Mouse (Mus musculus) liver, embryonic 15.5 days (tissue): ENCODE measurements at regions not wholly inside any gene's neighbourhood (a gene's known extent, or its start where the extent isn't known, plus 50 kb on each side); places are given as distances from the start of the nearest gene placed in this dataset.
A peak's percentile ranks its signal among the peaks of the same experiment; 100 is the strongest.

ENCODE experiments used
- ATAC-seq: fragments of 200-750 bp; cut with Nextera tagmentation; 2 replicates; pipeline ENCODE4 v1.8.0; 2017; ENCODE audit warnings: moderate number of reproducible peaks, mild to moderate bottlenecking, moderate library complexity; ENCODE audit not compliant: insufficient read depth
- H3K27ac ChIP-seq: fragments of 300-500 bp; sonication (generic); replicated peaks from 2 replicates; pipeline ENCODE4 v1.5.1; 2015; ENCODE audit warnings: mild to moderate bottlenecking, inconsistent platforms
- H3K27me3 ChIP-seq: fragments of 300-500 bp; sonication (generic); 2 replicates; pipeline ENCODE4 v1.6.1; 2015; ENCODE audit warnings: mild to moderate bottlenecking, inconsistent platforms
- H3K36me3 ChIP-seq: fragments of 300-500 bp; sonication (generic); replicated peaks from 2 replicates; pipeline ENCODE4 v1.6.1; 2015; ENCODE audit warnings: moderate library complexity, mild to moderate bottlenecking, inconsistent platforms
- H3K4me1 ChIP-seq: fragments of 300-500 bp; sonication (generic); replicated peaks from 2 replicates; pipeline ENCODE4 v1.6.1; 2015; ENCODE audit warnings: inconsistent platforms
- H3K4me2 ChIP-seq: fragments of 300-500 bp; sonication (generic); 2 replicates; pipeline ENCODE4 v1.6.1; 2015; ENCODE audit warnings: moderate library complexity, mild to moderate bottlenecking, inconsistent platforms
- H3K4me3 ChIP-seq: fragments of 300-500 bp; sonication (generic); replicated peaks from 2 replicates; pipeline ENCODE4 v1.5.1; 2015; ENCODE audit warnings: mild to moderate bottlenecking, inconsistent platforms
- H3K9ac ChIP-seq: fragments of 300-500 bp; sonication (generic); 2 replicates; pipeline ENCODE4 v1.6.1; 2015; ENCODE audit warnings: moderate library complexity, mild to moderate bottlenecking, inconsistent platforms
- H3K9me3 ChIP-seq: fragments of 300-500 bp; sonication (generic); replicated peaks from 2 replicates; pipeline ENCODE4 v1.6.1; 2016; ENCODE audit warnings: inconsistent platforms
- WGBS: fragments of 180-500 bp; shearing (Covaris S2); methylation state at CpG from one replicate; pipeline ENCODE4 v1.1.7; 2015; ENCODE audit warnings: mixed read lengths; ENCODE audit not compliant: insufficient replicate concordance; 5-methylcytosine and 5-hydroxymethylcytosine counted together

DNA sequence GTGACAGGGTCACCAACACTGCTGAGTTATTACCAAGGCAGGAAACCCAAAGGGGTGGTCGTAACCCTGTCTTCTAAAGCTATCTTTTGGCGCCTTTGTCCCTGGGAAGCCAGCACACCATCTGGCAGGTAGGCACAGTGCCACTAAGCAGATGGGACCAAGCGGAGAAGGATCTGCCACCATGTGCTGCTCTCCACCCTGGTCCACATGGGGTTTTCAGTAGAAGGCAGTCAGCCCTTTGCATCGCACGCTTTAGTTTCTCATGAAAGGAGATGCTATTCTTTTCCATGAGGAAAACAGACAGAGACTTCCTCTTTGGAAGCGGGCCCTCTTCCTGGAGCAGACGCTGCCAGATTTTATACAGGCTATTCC lies 358.3 kb upstream of the Mmadhc start:
- no peak for ATAC-seq
- Histone ChIP-seq H3K9ac (no peak overlapping the region), H3K4me2 (no peak overlapping the region), H3K9me3 (no peaks in the 10 kb centered on the region), H3K27ac (no peak overlapping the region), H3K27me3 (no peaks in the 10 kb centered on the region), H3K36me3 (no peaks in the 10 kb centered on the region), H3K4me3 (no peak overlapping the region), H3K4me1 (no peaks in the 10 kb centered on the region)
- 59% methylated on average over 7 of the region's 7 CpGs for WGBS

DNA sequence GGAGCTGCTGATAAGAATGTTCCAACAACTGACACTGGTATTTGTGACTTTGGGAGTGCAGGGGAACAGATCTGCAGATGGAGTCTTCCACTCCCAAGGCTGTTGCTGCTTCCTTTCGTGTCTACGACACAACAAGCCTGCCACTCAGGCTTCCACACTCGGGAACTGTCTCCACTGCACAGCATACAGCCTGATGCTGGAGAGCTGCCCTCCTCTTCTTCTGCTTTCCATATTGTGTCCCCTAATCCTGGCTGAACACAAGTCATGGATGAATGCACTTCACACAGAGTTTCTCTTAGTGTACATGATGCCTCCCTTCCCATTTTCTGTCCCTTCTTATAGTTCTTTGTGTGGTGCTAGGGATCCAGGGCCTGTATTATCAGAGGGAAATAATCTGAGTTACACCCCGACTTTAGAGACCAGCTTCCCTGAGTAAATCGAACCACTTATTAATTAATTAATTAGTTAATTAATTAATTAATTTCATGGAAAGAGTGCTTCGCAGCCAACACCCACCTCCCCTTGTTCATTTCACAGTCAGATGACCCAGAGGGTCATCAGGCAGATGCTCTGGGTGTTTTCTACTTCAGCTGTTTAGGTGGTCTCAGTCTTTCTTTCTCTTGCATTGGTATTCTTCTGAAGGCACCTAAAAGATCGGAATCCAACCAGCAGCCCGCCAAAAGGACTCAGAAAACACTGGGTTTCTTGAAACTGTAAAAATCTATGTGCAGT lies 357.8 kb upstream of the Mmadhc start:
- Histone ChIP-seq H3K4me2 (no peak overlapping the region), H3K27me3 (no peaks in the 10 kb centered on the region), H3K27ac (no peak overlapping the region), H3K9me3 (no peaks in the 10 kb centered on the region), H3K36me3 (no peaks in the 10 kb centered on the region), H3K9ac (no peak overlapping the region), H3K4me1 (no peaks in the 10 kb centered on the region), H3K4me3 (no peak overlapping the region)
- no peak for ATAC-seq
- WGBS: 58% methylated on average over 8 of the region's 8 CpGs

DNA sequence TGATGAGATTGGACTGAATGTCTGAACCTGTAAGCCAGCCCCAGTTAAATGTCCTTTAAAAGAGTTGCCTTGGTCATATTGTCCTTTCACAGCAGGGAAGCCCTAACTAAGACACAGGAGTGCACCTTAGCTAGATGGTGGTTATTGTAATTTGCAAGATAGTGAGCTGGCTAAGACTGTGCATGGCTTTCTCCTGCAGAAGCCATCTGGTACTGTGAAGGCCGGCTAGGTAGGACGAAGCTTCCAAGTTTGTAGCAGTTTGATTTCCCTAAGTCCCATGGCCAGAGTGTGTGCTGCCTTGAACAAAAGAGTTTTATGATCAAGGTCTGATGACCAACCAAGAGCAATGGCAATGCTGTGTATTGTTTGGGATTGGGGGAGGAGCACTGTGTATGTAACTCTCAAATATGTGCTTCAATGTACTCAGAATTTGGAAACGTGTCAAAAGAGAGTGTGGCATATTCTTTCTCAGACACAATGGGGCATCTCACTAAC lies 356.6 kb upstream of the Mmadhc start:
- H3K27me3 ChIP-seq: no peaks in the 10 kb centered on the region
- ATAC-seq: no peak
- WGBS: 71% methylated on average over 3 of the region's 3 CpGs
- H3K36me3 ChIP-seq: no peaks in the 10 kb centered on the region
- H3K4me2 ChIP-seq: no peak overlapping the region
- no peaks in the 10 kb centered on the region for H3K9me3 ChIP-seq
- H3K4me3 ChIP-seq: no peak overlapping the region
- H3K27ac ChIP-seq: no peak overlapping the region
- H3K4me1 ChIP-seq: no peaks in the 10 kb centered on the region
- H3K9ac ChIP-seq: no peak overlapping the region

DNA sequence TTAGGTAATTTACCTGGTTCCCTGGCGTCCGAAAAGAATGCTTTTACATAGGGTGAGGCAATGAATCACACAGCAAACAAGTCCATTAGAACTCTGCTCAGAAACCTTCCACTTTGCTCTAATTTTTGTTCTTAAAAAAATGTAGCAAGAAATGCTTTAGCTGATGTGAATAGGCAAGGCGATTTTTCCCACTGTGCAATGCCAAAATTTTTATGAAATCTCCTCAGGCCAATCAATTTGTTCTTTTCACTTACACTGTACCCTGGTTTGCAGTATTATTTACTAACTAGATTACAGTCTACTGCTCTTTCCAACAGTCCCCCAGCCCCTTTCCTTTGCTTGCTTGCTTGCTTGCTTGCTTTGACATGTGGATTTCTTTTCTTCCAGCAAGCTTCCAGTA lies 353.1 kb upstream of the Mmadhc start:
- 61% methylated on average over 3 of the region's 3 CpGs for WGBS
- Histone ChIP-seq H3K27me3 (no peaks in the 10 kb centered on the region), H3K9me3 (no peaks in the 10 kb centered on the region), H3K4me3 (no peak overlapping the region), H3K36me3 (no peaks in the 10 kb centered on the region), H3K27ac (no peak overlapping the region), H3K9ac (no peak overlapping the region), H3K4me1 (no peaks in the 10 kb centered on the region), H3K4me2 (no peak overlapping the region)
- no peak for ATAC-seq

- Histone ChIP-seq H3K4me1 (no peaks in the 10 kb centered on the region), H3K27ac (no peak overlapping the region), H3K27me3 (no peaks in the 10 kb centered on the region), H3K9ac (no peak overlapping the region), H3K4me2 (no peak overlapping the region), H3K4me3 (no peak overlapping the region), H3K9me3 (no peaks in the 10 kb centered on the region), H3K36me3 (no peaks in the 10 kb centered on the region)
- no peak for ATAC-seq
- 62% methylated on average over 5 of the region's 5 CpGs for WGBS
These were observed 346.6 kb upstream of the Mmadhc start for GRCm38 (mm10) chr2:50643219-50643618.

DNA sequence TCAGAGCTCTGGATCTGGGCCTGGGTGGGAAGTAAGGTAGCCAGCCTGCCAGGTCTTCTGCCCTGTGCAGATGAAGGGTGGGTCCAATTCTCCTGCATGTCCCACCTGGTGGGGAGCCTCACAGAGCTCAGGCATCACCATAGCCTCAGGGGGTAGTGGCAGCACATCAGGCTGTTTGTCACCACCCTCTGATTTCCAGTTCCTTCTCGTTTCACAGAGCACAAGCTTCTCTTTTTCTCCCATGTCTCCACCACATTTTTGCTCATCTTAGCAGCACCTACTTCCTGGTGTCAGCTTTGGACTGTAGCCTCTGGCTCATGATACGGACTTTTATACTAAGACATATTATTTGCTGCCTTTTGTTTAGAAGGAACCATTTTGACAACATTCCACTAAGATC lies 345.6 kb upstream of the Mmadhc start:
- no peak overlapping the region for H3K9ac ChIP-seq
- no peak overlapping the region for H3K4me3 ChIP-seq
- H3K4me1 ChIP-seq: no peaks in the 10 kb centered on the region
- ATAC-seq: no peak
- H3K27me3 ChIP-seq: no peaks in the 10 kb centered on the region
- H3K9me3 ChIP-seq: no peaks in the 10 kb centered on the region
- WGBS: 30% methylated on average over 2 of the region's 2 CpGs
- no peak overlapping the region for H3K4me2 ChIP-seq
- H3K36me3 ChIP-seq: no peaks in the 10 kb centered on the region
- no peak overlapping the region for H3K27ac ChIP-seq

GRCm38 (mm10) chr2:50635896-50636295 lies 339.3 kb upstream of the Mmadhc start:
- Histone ChIP-seq H3K4me1 (no peaks in the 10 kb centered on the region), H3K9ac (no peak overlapping the region), H3K36me3 (no peaks in the 10 kb centered on the region), H3K27me3 (no peaks in the 10 kb centered on the region), H3K27ac (no peak overlapping the region), H3K4me3 (no peak overlapping the region), H3K9me3 (no peaks in the 10 kb centered on the region), H3K4me2 (no peak overlapping the region)
- ATAC-seq: no peak
- 44% methylated on average over 2 of the region's 2 CpGs for WGBS

GRCm38 (mm10) chr2:50631786-50632185 lies 335.2 kb upstream of the Mmadhc start:
- Histone ChIP-seq H3K36me3 (no peaks in the 10 kb centered on the region), H3K4me2 (no peak overlapping the region), H3K4me3 (no peak overlapping the region), H3K9me3 (no peaks in the 10 kb centered on the region), H3K27ac (no peak overlapping the region), H3K4me1 (no peaks in the 10 kb centered on the region), H3K9ac (no peak overlapping the region), H3K27me3 (no peaks in the 10 kb centered on the region)
- no peak for ATAC-seq

GRCm38 (mm10) chr2:50627501-50627900 lies 330.9 kb upstream of the Mmadhc start:
- Histone ChIP-seq H3K4me3 (no peak overlapping the region), H3K4me1 (no peaks in the 10 kb centered on the region), H3K27ac (no peak overlapping the region), H3K9me3 (no peaks in the 10 kb centered on the region), H3K9ac (no peak overlapping the region), H3K4me2 (no peak overlapping the region), H3K36me3 (no peaks in the 10 kb centered on the region), H3K27me3 (no peaks in the 10 kb centered on the region)
- ATAC-seq: no peak
- 23% methylated on average over 2 of the region's 2 CpGs for WGBS

DNA sequence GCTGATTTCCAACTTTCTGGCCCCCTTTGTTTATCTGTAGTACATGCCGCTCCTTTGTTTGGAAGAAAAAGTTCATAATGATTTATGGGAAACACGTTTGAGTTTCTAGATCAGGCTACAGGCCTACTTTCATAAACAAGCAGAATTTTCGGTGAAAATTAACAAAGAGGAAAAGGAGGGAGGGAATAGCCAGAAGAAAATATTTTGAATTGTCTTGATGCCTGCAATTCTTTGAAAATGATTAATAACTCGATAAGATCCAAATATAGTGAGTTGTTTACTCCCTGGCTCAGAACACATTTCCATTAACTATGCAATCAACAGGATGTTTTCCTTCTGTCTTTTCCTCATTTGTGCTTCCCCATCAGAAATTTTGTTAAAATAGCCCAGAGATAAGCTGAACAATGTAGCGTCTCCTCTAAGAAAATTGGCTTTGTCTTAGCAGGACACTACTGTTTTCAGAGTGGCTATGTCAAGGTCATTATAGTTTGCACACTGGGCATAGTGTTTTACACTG lies 328.7 kb upstream of the Mmadhc start:
- ATAC-seq: no peak
- H3K36me3 ChIP-seq: no peaks in the 10 kb centered on the region
- no peaks in the 10 kb centered on the region for H3K9me3 ChIP-seq
- H3K4me2 ChIP-seq: no peak overlapping the region
- no peak overlapping the region for H3K4me3 ChIP-seq
- no peak overlapping the region for H3K9ac ChIP-seq
- WGBS: 55% methylated on average over 5 of the region's 5 CpGs
- no peak overlapping the region for H3K27ac ChIP-seq
- H3K27me3 ChIP-seq: no peaks in the 10 kb centered on the region
- no peaks in the 10 kb centered on the region for H3K4me1 ChIP-seq

- WGBS: 38% methylated on average over 1 of the region's 1 CpGs
- Histone ChIP-seq H3K36me3 (no peaks in the 10 kb centered on the region), H3K9ac (no peak overlapping the region), H3K4me3 (no peak overlapping the region), H3K27me3 (no peaks in the 10 kb centered on the region), H3K27ac (no peak overlapping the region), H3K9me3 (no peaks in the 10 kb centered on the region), H3K4me1 (no peaks in the 10 kb centered on the region), H3K4me2 (no peak overlapping the region)
- no peak for ATAC-seq
These were observed 312.5 kb upstream of the Mmadhc start for GRCm38 (mm10) chr2:50609086-50609485.

GRCm38 (mm10) chr2:50589195-50589594 lies 292.6 kb upstream of the Mmadhc start:
- H3K9me3 ChIP-seq: no peaks in the 10 kb centered on the region
- no peaks in the 10 kb centered on the region for H3K27me3 ChIP-seq
- H3K9ac ChIP-seq: no peak overlapping the region
- H3K4me2 ChIP-seq: peak overlapping the region; percentile 15; the same call in 1 of the 2 replicates
- H3K4me1 ChIP-seq: no peaks in the 10 kb centered on the region
- no peak overlapping the region for H3K4me3 ChIP-seq
- no peaks in the 10 kb centered on the region for H3K36me3 ChIP-seq
- peak; percentile 61; the same call in 1 of the 2 replicates for ATAC-seq
- 35% methylated on average over 6 of the region's 6 CpGs for WGBS
- no peak overlapping the region for H3K27ac ChIP-seq
